14 mouse cellular contexts compared by ENCODE assay signal in genomic region chr15:99017355-99017761, GRCm38 (mm10). TPM values are rescaled to one million over a fixed set of nuclear protein-coding genes. Genes with fewer than 3 reads are reported as not detected.
DNase-seq lines count a peak whose midpoint lies in the region; ATAC-seq lines count a peak whose summit lies in the region.
"Had no signal": no experiment of that assay in that cellular context is flagged by ENCODE, and none has a peak within 500 bp of the region (broad histone marks: within the 10 kb centered on the region; RNA-seq: fewer than 3 reads in every experiment).

No protein-coding gene starts in this region.

- no peak overlapping the region for H3K9ac ChIP-seq in midbrain, embryonic 14.5 days (replicated peaks; ENCODE audit: low read length)
- no peak overlapping the region for H3K9ac ChIP-seq in midbrain, embryonic 11.5 days (ENCODE audit: low read length)
- no peak overlapping the region for H3K9ac ChIP-seq in hindbrain, embryonic 16.5 days (ENCODE audit: low read depth, low read length)
- no peak overlapping the region for H3K9ac ChIP-seq in limb, embryonic 13.5 days
- H3K9ac ChIP-seq: heart, embryonic 15.5 days had no signal

- H3K27ac ChIP-seq in midbrain, embryonic 14.5 days (replicated peaks; ENCODE audit: low read depth, low read length): peak overlapping the region; percentile 68
- H3K27ac ChIP-seq in midbrain, embryonic 11.5 days (ENCODE audit: low read depth, low read length): no peak overlapping the region
- peak overlapping the region; percentile 57 for H3K27ac ChIP-seq in hindbrain, embryonic 16.5 days (ENCODE audit: low read depth, low read length)
- H3K27ac ChIP-seq in limb, embryonic 13.5 days: peak overlapping the region; percentile 97
- H3K27ac ChIP-seq: heart, embryonic 15.5 days had no signal

- H3K4me3 ChIP-seq in midbrain, embryonic 14.5 days (replicated peaks; ENCODE audit: low read depth, low read length): no peak overlapping the region
- H3K4me3 ChIP-seq in midbrain, embryonic 11.5 days (ENCODE audit: low read depth, low read length): no peak overlapping the region
- H3K4me3 ChIP-seq in hindbrain, embryonic 16.5 days (ENCODE audit: low read length): no peak overlapping the region
- no peak overlapping the region for H3K4me3 ChIP-seq in limb, embryonic 13.5 days
- H3K4me3 ChIP-seq: heart, embryonic 15.5 days had no signal

- peaks cover 10% of the 10 kb centered on the region for H3K4me1 ChIP-seq in midbrain, embryonic 14.5 days (ENCODE audit: control insufficient read depth, insufficient read depth, low read length)
- no peaks in the 10 kb centered on the region for H3K4me1 ChIP-seq in midbrain, embryonic 11.5 days (ENCODE audit: control insufficient read depth, insufficient read depth, low read length)
- peaks cover 3% of the 10 kb centered on the region; the same call in 1 of the 2 replicates for H3K4me1 ChIP-seq in hindbrain, embryonic 16.5 days (ENCODE audit: control insufficient read depth, insufficient read depth, low read depth, low read length)
- peaks cover 32% of the 10 kb centered on the region for H3K4me1 ChIP-seq in limb, embryonic 13.5 days

- DNase-seq in midbrain, embryonic 14.5 days: no peak
- no peak for DNase-seq in midbrain, embryonic 11.5 days (ENCODE audit: low spot score, missing footprints)
- no peak for DNase-seq in adrenal gland, postnatal 25 days
- DNase-seq in left cerebral cortex, adult 8-10 months (ENCODE audit: low spot score in 2 of 2): no peak
- DNase-seq in T-cell, adult 2 months (ENCODE audit: low spot score): no peak
- DNase-seq in ovary, adult 18-20 months (ENCODE audit: low spot score): no peak
- DNase-seq: adrenal gland, adult 8-10 months; cerebellum, postnatal 36 days; layer of hippocampus, postnatal 36 days; thymus, adult 2 months had no signal

- no peaks in the 10 kb centered on the region for H3K36me3 ChIP-seq in midbrain, embryonic 14.5 days (ENCODE audit: control insufficient read depth, insufficient read depth, low read length)
- H3K36me3 ChIP-seq in midbrain, embryonic 11.5 days (ENCODE audit: control insufficient read depth, insufficient read depth, low read length): no peaks in the 10 kb centered on the region
- H3K36me3 ChIP-seq in hindbrain, embryonic 16.5 days (ENCODE audit: control insufficient read depth, insufficient read depth, low read length): no peaks in the 10 kb centered on the region
- H3K36me3 ChIP-seq in limb, embryonic 13.5 days: no peaks in the 10 kb centered on the region
- H3K36me3 ChIP-seq: heart, embryonic 15.5 days had no signal

- 87% methylated on average over 8 of the region's 8 CpGs for WGBS in midbrain, embryonic 14.5 days
- WGBS in midbrain, embryonic 11.5 days: 85% methylated on average over 8 of the region's 8 CpGs
- 73% methylated on average over 8 of the region's 8 CpGs for WGBS in hindbrain, embryonic 16.5 days
- WGBS in limb, embryonic 13.5 days: 52% methylated on average over 8 of the region's 8 CpGs

- no peaks in the 10 kb centered on the region for H3K27me3 ChIP-seq in midbrain, embryonic 14.5 days (ENCODE audit: control insufficient read depth, insufficient read depth, low read length)
- H3K27me3 ChIP-seq in midbrain, embryonic 11.5 days (ENCODE audit: control insufficient read depth, insufficient read depth, low read length): no peaks in the 10 kb centered on the region
- H3K27me3 ChIP-seq in hindbrain, embryonic 16.5 days (replicated peaks; ENCODE audit: control insufficient read depth, insufficient read depth, low read length): no peaks in the 10 kb centered on the region
- no peaks in the 10 kb centered on the region for H3K27me3 ChIP-seq in limb, embryonic 13.5 days
- H3K27me3 ChIP-seq: heart, embryonic 15.5 days had no signal

- H3K9me3 ChIP-seq in midbrain, embryonic 14.5 days (ENCODE audit: control insufficient read depth, low read length): no peaks in the 10 kb centered on the region
- H3K9me3 ChIP-seq in midbrain, embryonic 11.5 days (ENCODE audit: control insufficient read depth, low read length): peaks cover 2% of the 10 kb centered on the region; the same call in 1 of the 2 replicates
- H3K9me3 ChIP-seq in hindbrain, embryonic 16.5 days (ENCODE audit: control insufficient read depth, low read length): no peaks in the 10 kb centered on the region
- H3K9me3 ChIP-seq in limb, embryonic 13.5 days: 0 out of 2 replicates have a peak, but pooled peaks cover 4% of the 10 kb centered on the region
- H3K9me3 ChIP-seq: heart, embryonic 15.5 days had no signal

- no peak for ATAC-seq in midbrain, embryonic 14.5 days (ENCODE audit: low FRiP score, low TSS enrichment)
- no peak for ATAC-seq in midbrain, embryonic 11.5 days (ENCODE audit: low FRiP score)
- ATAC-seq in hindbrain, embryonic 16.5 days: no peak
- peak; percentile 16; the same call in 1 of the 2 replicates for ATAC-seq in limb, embryonic 13.5 days (ENCODE audit: low FRiP score, low read depth)
- ATAC-seq: forebrain, embryonic 16.5 days had no signal

- no peak overlapping the region for H3K4me2 ChIP-seq in midbrain, embryonic 14.5 days (ENCODE audit: low read length)
- H3K4me2 ChIP-seq in midbrain, embryonic 11.5 days: no peak overlapping the region
- no peak overlapping the region for H3K4me2 ChIP-seq in hindbrain, embryonic 16.5 days (ENCODE audit: low read length)
- peak overlapping the region; percentile 42 for H3K4me2 ChIP-seq in limb, embryonic 13.5 days (replicated peaks)
- H3K4me2 ChIP-seq: heart, embryonic 15.5 days had no signal

RNA-seq across cellular contexts. Expression of gene Tuba1c, which starts 12.3 kb away (rescaled TPM):
- 13.5 and 24.8 TPM in 2 replicates for polyA plus RNA-seq in midbrain, embryonic 14.5 days (2014; fragmentation: Nextera tagmentation; extraction: Ambion mirVana)
- 102 and 106 TPM in 2 replicates for polyA plus RNA-seq in midbrain, embryonic 11.5 days (2014; fragmentation: Nextera tagmentation; extraction: Ambion mirVana)
- 20.8 and 23.3 TPM in 2 replicates for polyA plus RNA-seq in hindbrain, embryonic 16.5 days (2015; fragmentation: Nextera tagmentation; extraction: Ambion mirVana)
- 143 and 149 TPM in 2 replicates for polyA plus RNA-seq in limb, embryonic 13.5 days (2015; fragmentation: Nextera tagmentation; extraction: Ambion mirVana)
- 286 and 303 TPM in 2 replicates for total RNA-seq in adrenal gland, postnatal 25 days (2021)
- total RNA-seq in left cerebral cortex, adult 8-10 months (2022): 10 to 100 TPM; 41.1 to 59.7 (median 56.5) TPM

RNA-seq across cellular contexts. Expression of gene Prph, which starts 37.6 kb away (rescaled TPM):
- polyA plus RNA-seq in midbrain, embryonic 14.5 days (2014; fragmentation: Nextera tagmentation; extraction: Ambion mirVana): 11.7 and 15.5 TPM in 2 replicates
- polyA plus RNA-seq in midbrain, embryonic 11.5 days (2014; fragmentation: Nextera tagmentation; extraction: Ambion mirVana): 3.6 and 4.8 TPM in 2 replicates
- 52.8 and 81.8 TPM in 2 replicates for polyA plus RNA-seq in hindbrain, embryonic 16.5 days (2015; fragmentation: Nextera tagmentation; extraction: Ambion mirVana)
- polyA plus RNA-seq in limb, embryonic 13.5 days (2015; fragmentation: Nextera tagmentation; extraction: Ambion mirVana): 1.0 and 1.2 TPM in 2 replicates
- 0.52 and 2.2 TPM in 2 replicates for total RNA-seq in adrenal gland, postnatal 25 days (2021)
- 1 to 10 TPM in 3 of 4 experiments, under 1 TPM in 1; 0.73 to 1.5 (median 1.2) TPM for total RNA-seq in left cerebral cortex, adult 8-10 months (2022)

RNA-seq across cellular contexts. Expression of gene Troap, which starts 57.0 kb away (rescaled TPM):
- polyA plus RNA-seq in midbrain, embryonic 14.5 days (2014; fragmentation: Nextera tagmentation; extraction: Ambion mirVana): 3.9 and 4.9 TPM in 2 replicates
- 19.7 and 27.2 TPM in 2 replicates for polyA plus RNA-seq in midbrain, embryonic 11.5 days (2014; fragmentation: Nextera tagmentation; extraction: Ambion mirVana)
- 5.6 and 8.7 TPM in 2 replicates for polyA plus RNA-seq in hindbrain, embryonic 16.5 days (2015; fragmentation: Nextera tagmentation; extraction: Ambion mirVana)
- 36.2 and 37.5 TPM in 2 replicates for polyA plus RNA-seq in limb, embryonic 13.5 days (2015; fragmentation: Nextera tagmentation; extraction: Ambion mirVana)
- 4.3 and 5.6 TPM in 2 replicates for total RNA-seq in adrenal gland, postnatal 25 days (2021)
- total RNA-seq in left cerebral cortex, adult 8-10 months (2022): under 1 TPM in 2 of 4 experiments, not detected in 2; 0.74 to 0.95 TPM
